Mouse (Mus musculus) neural tube, embryonic 11.5 days (tissue): ENCODE results near the gene Hbb-bs. TPM values are rescaled to one million over a fixed set of nuclear protein-coding genes. Genes with fewer than 3 reads are reported as not detected.

ENCODE experiments used
- ATAC-seq: fragments of 200-750 bp; cut with Nextera tagmentation; 2 replicates; pipeline ENCODE4 v1.8.0; 2017; ENCODE audit warnings: moderate number of reproducible peaks, mild to moderate bottlenecking, moderate TSS enrichment, moderate library complexity; ENCODE audit not compliant: insufficient read depth, low FRiP score, low TSS enrichment
- DNase-seq: peaks from one replicate; pipeline ENCODE4 v3.0.0-alpha.2; 2015; ENCODE audit warnings: low spot score
- H3K27ac ChIP-seq: fragments of 300-500 bp; sonication (generic); 2 replicates; pipeline ENCODE4 v1.5.1; 2014; ENCODE audit warnings: low read depth, mild to moderate bottlenecking, low read length
- H3K27me3 ChIP-seq: fragments of 300-500 bp; sonication (generic); 2 replicates; pipeline ENCODE4 v1.6.1; 2014; ENCODE audit warnings: mild to moderate bottlenecking, low read length, mixed read lengths; ENCODE audit not compliant: control insufficient read depth, insufficient read depth
- H3K36me3 ChIP-seq: fragments of 300-500 bp; sonication (generic); 2 replicates; pipeline ENCODE4 v1.6.1; 2014; ENCODE audit warnings: mild to moderate bottlenecking, low read length, moderate library complexity, mixed read lengths; ENCODE audit not compliant: control insufficient read depth, insufficient read depth
- H3K4me1 ChIP-seq: fragments of 300-500 bp; sonication (generic); 2 replicates; pipeline ENCODE4 v1.6.1; 2014; ENCODE audit warnings: low read length, mixed read lengths; ENCODE audit not compliant: control insufficient read depth, insufficient read depth
- H3K4me2 ChIP-seq: fragments of 300-500 bp; sonication (generic); 2 replicates; pipeline ENCODE4 v1.6.1; 2014; ENCODE audit warnings: low read depth, mild to moderate bottlenecking, moderate library complexity
- H3K4me3 ChIP-seq: fragments of 300-500 bp; sonication (generic); 2 replicates; pipeline ENCODE4 v1.5.1; 2014; ENCODE audit warnings: low read depth, low read length
- H3K9ac ChIP-seq: fragments of 300-500 bp; sonication (generic); 2 replicates; pipeline ENCODE4 v1.6.1; 2014; ENCODE audit warnings: mild to moderate bottlenecking, low read length
- H3K9me3 ChIP-seq: fragments of 300-500 bp; sonication (generic); 2 replicates; pipeline ENCODE4 v1.6.1; 2016; ENCODE audit warnings: low read length; ENCODE audit not compliant: control insufficient read depth
- WGBS: fragments of 180-500 bp; shearing (Covaris S2); extraction: QIAGEN DNeasy Blood & Tissue Kit; methylation state at CpG from one replicate; pipeline ENCODE4 v1.1.7; 2014; 5-methylcytosine and 5-hydroxymethylcytosine counted together
- polyA plus RNA-seq: library from polyadenylated mRNA; unstranded; fragments of >200 nt; fragmentation: Nextera tagmentation; extraction: Ambion mirVana; gene quantifications from 2 replicates; pipeline ENCODE4 v1.2.1, GENCODE M21; 2014

Hbb-bs gene
- 191 and 252 TPM in 2 replicates for polyA plus RNA-seq

GRCm38 (mm10) chr7:103827808-103828207, at the start of gene Hbb-bs:
TSS of gene Hbb-bs (minus strand) at chr7:103828096.
- Histone ChIP-seq H3K4me3 (no peak within 1 kb of the TSS), H3K27me3 (no peaks in the 10 kb centered on the region), H3K4me1 (no peaks in the 10 kb centered on the region), H3K9me3 (no peaks in the 10 kb centered on the region), H3K36me3 (no peaks in the 10 kb centered on the region), H3K27ac (no peak within 1 kb of the TSS), H3K4me2 (no peak within 1 kb of the TSS), H3K9ac (no peak within 1 kb of the TSS)
- WGBS: 95% methylated on average over 4 of the region's 4 CpGs
- ATAC-seq: no peak
- DNase-seq: no peak

- Histone ChIP-seq H3K9ac (no peak overlapping the region), H3K9me3 (no peaks in the 10 kb centered on the region), H3K4me2 (no peak overlapping the region), H3K36me3 (no peaks in the 10 kb centered on the region), H3K4me1 (no peaks in the 10 kb centered on the region), H3K4me3 (no peak overlapping the region), H3K27ac (no peak overlapping the region), H3K27me3 (no peaks in the 10 kb centered on the region)
- ATAC-seq (no peak), DNase-seq (no peak)
- WGBS: 86% methylated on average over 2 of the region's 2 CpGs
These were observed 49.2 kb upstream of the Hbb-bs start for GRCm38 (mm10) chr7:103877093-103877492.

GRCm38 (mm10) chr7:103874451-103874850, 46.6 kb upstream of the Hbb-bs start:
- no peak overlapping the region for H3K27ac ChIP-seq
- no peak for ATAC-seq
- no peaks in the 10 kb centered on the region for H3K4me1 ChIP-seq
- no peak overlapping the region for H3K4me3 ChIP-seq
- WGBS: 58% methylated on average over 5 of the region's 5 CpGs
- H3K9ac ChIP-seq: no peak overlapping the region
- no peaks in the 10 kb centered on the region for H3K9me3 ChIP-seq
- DNase-seq: no peak
- no peaks in the 10 kb centered on the region for H3K36me3 ChIP-seq
- no peak overlapping the region for H3K4me2 ChIP-seq
- no peaks in the 10 kb centered on the region for H3K27me3 ChIP-seq

- Histone ChIP-seq H3K27me3 (no peaks in the 10 kb centered on the region), H3K4me1 (no peaks in the 10 kb centered on the region), H3K4me3 (no peak overlapping the region), H3K36me3 (no peaks in the 10 kb centered on the region), H3K27ac (no peak overlapping the region), H3K9ac (no peak overlapping the region), H3K9me3 (no peaks in the 10 kb centered on the region), H3K4me2 (no peak overlapping the region)
- no peak for DNase-seq
- ATAC-seq: no peak
- 10% methylated on average over 1 of the region's 1 CpGs for WGBS
These were observed 45.2 kb upstream of the Hbb-bs start for GRCm38 (mm10) chr7:103873064-103873463.

GRCm38 (mm10) chr7:103870667-103871066, 42.8 kb upstream of the Hbb-bs start:
- DNase-seq: no peak
- no peaks in the 10 kb centered on the region for H3K27me3 ChIP-seq

GRCm38 (mm10) chr7:103865716-103866115, 37.8 kb upstream of the Hbb-bs start:
- Histone ChIP-seq H3K4me3 (no peak overlapping the region), H3K27ac (no peak overlapping the region), H3K4me1 (no peaks in the 10 kb centered on the region), H3K9ac (no peak overlapping the region), H3K36me3 (no peaks in the 10 kb centered on the region), H3K27me3 (no peaks in the 10 kb centered on the region), H3K9me3 (no peaks in the 10 kb centered on the region), H3K4me2 (no peak overlapping the region)
- ATAC-seq (no peak), DNase-seq (no peak)

More at GRCm38 (mm10) chr7:103870667-103871066, 42.8 kb upstream of the Hbb-bs start:
- no peak overlapping the region for H3K27ac ChIP-seq
- H3K4me2 ChIP-seq: no peak overlapping the region
- no peaks in the 10 kb centered on the region for H3K36me3 ChIP-seq
- no peak overlapping the region for H3K9ac ChIP-seq
- no peaks in the 10 kb centered on the region for H3K9me3 ChIP-seq
- H3K4me3 ChIP-seq: no peak overlapping the region
- no peak for ATAC-seq
- no peaks in the 10 kb centered on the region for H3K4me1 ChIP-seq

GRCm38 (mm10) chr7:103861531-103861930, 33.6 kb upstream of the Hbb-bs start:
- 90% methylated on average over 3 of the region's 3 CpGs for WGBS
- Histone ChIP-seq H3K36me3 (no peaks in the 10 kb centered on the region), H3K4me3 (no peak overlapping the region), H3K4me1 (no peaks in the 10 kb centered on the region), H3K9me3 (no peaks in the 10 kb centered on the region), H3K9ac (no peak overlapping the region), H3K27me3 (no peaks in the 10 kb centered on the region), H3K27ac (no peak overlapping the region), H3K4me2 (no peak overlapping the region)
- ATAC-seq (no peak), DNase-seq (no peak)

GRCm38 (mm10) chr7:103860855-103861254, 33.0 kb upstream of the Hbb-bs start:
- Histone ChIP-seq H3K4me3 (no peak overlapping the region), H3K9me3 (no peaks in the 10 kb centered on the region), H3K9ac (no peak overlapping the region), H3K27me3 (no peaks in the 10 kb centered on the region), H3K27ac (no peak overlapping the region), H3K4me1 (no peaks in the 10 kb centered on the region), H3K4me2 (no peak overlapping the region), H3K36me3 (no peaks in the 10 kb centered on the region)
- WGBS: 71% methylated on average over 1 of the region's 1 CpGs
- DNase-seq (no peak), ATAC-seq (no peak)

GRCm38 (mm10) chr7:103859076-103859475, 31.2 kb upstream of the Hbb-bs start:
- ATAC-seq: no peak
- Histone ChIP-seq H3K9ac (no peak overlapping the region), H3K36me3 (no peaks in the 10 kb centered on the region), H3K9me3 (no peaks in the 10 kb centered on the region), H3K4me3 (no peak overlapping the region), H3K27me3 (no peaks in the 10 kb centered on the region), H3K4me1 (no peaks in the 10 kb centered on the region), H3K4me2 (no peak overlapping the region), H3K27ac (no peak overlapping the region)
- no peak for DNase-seq
- 80% methylated on average over 2 of the region's 2 CpGs for WGBS
